Mouse (Mus musculus) heart, adult 8-10 months (tissue): ENCODE measurements around the gene Tax1bp1. TPM values are rescaled to one million over a fixed set of nuclear protein-coding genes. Genes with fewer than 3 reads are reported as not detected.

ENCODE experiments used
- DNase-seq: peaks from one replicate; pipeline ENCODE4 v3.0.0; 2022; ENCODE audit warnings: low spot score
- total RNA-seq, 4 experiments: library from RNA; stranded (reverse); gene quantifications; 2 replicates each; pipeline ENCODE4 v1.2.4; 2022

The Tax1bp1 gene
- total RNA-seq, 4 experiments from 2014 or later = 116 to 125 (median 120) TPM

DNA sequence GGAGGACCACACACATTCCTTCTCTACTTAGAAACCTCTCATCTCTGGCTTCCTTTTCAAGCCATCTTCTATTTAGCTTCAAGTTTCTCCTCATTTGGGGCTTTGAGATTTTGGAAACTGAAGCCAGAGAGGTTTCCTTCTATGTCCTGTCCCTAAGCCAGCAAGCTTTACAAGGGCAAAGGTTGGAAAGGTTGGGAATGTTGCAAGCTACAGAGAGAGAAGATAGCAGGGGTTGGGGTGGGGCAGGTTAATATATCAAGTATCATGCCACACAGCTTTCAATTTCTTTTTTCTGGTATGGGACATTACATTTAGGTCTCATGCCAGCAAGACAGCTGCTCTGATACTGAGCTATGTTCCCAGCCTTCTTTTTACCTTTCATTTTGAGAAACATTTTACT, 8.2 kb upstream of the Tax1bp1 start:
- DNase-seq = no peak

DNA sequence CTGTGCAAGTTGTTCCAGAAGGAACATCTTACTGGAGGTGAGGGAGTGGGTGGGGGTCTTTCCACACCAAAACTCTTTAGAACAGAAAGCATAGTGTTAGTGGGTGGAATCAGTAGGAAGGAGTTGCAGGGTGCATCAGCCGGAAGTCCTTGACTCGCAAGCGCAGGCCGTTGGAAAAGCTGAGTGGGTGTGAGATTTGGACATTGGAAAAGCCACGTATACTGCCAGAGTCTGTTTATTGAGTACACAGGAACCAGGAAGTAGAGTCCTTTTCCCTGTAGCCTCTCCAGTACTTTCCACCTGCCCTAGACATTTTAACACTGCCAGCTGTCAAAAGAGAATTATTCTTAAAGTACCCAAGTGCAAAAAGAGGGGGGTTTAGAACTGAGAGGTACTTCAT, 5.7 kb upstream of the Tax1bp1 start:
- no peak for DNase-seq

DNA sequence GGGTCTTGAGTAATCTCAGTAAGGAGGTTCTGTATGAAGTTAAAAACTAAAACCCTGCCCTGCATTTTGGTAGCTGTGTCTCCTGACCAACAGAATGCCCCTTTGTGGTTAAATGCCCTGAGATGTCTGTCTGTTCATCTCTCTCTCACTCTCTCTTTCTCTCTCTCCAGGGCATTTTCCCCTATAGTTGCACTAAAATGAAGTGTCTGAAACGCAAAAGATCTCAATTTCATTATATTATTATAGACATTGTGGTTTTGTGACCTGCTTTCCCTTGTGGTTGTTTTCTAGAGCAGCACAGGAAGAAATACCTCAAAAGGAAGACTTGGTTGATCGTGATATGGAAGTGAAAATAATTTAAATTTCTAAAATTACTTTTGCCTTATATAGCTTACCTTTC, 966 bp upstream of the Tax1bp1 start:
- DNase-seq = no peak

DNA sequence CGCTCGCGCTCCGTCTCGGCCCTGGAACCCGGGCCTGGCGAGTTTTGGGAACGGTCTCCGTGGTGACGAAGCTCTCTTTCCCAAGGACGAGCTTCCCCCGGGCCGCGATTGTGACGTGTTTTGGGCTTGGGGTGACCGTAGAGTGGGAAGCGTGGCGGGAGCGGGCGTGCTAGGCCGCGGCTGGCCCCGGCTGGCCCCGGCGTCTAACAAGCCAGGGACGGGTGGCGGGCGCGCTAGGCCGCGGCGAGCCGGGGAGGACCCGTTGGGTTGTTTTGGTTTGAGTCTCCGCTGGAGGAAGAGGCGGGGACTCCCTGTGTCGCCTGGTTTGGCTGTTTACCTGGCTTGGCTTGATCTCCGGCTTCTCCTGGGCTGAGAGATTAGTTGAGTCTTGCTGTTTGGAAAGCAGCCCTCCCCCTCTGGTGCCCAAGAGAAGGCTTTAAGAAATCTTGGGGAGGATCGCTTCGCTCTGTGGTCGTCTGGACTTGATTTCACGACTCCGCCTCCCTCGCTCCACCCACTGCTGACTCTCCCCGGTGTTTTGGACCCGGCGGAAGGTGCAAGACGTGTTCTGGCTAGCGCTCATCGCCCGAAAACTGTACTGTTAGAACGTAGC, 474 bp downstream of the Tax1bp1 start:
- peak; percentile 78 for DNase-seq

DNA sequence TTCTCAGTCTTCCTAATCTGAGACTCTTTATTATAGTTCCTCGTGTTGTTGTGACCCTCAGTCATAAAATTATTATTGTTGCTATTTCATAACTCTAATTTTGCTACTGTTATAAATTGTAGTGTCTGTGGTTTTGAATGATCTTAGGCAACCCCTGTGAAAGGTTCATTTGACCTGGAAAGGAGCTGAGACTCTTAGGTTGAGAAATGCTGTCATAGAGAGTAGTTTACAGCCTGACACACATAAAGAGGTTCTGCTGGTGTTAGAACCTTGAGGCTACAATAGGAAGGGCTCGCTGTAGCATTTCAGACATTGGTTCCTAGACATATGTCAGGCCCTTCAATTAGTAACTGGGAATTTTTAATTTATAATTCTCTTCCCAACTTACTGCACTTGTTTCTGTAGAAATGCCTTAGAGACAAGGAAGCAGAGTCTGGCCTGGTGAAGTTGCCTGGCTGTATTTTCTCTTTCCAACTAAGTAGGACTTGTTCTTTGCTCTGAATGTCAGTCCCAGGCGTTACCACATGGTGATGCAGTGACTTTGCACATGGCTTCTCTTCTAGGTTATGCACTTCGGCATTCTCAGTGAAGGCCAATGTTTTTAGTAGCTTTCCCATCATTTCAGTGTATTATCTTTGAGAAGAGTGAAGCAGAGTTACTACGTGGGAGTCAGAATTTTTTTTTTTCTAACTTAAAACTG, 4.1 kb downstream of the Tax1bp1 start:
- DNase-seq = no peak

DNA sequence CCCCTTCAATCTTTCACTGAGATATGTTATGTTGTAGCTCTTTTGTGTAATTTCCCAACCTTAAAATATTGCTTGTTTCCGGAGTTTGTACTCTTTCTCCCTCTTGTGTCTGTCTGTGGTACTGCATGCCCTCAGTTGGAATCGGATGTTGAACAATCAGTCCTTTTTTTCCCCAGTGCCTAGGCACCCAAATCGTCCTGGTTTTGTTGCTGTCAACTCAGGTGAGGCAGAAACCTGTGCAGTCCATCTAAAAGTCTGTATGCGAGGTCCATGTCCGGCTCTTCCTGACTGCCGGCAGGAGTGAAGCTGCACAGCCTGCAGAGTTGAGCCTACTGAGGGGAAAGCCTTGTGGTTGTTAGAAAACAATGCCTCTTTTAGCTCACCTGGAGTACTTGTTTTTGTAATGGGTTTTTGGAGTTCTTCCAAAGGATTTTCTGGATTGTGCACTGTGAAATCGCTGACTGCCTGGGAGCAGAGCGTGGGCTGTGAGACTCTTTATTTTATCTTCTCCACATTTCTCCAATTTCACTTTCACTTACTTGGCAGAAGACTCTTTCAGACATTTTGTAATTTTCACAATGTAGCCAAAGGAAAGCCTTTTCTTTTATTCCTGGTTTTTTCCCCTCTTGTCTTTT, 11.4 kb downstream of the Tax1bp1 start:
- peak; percentile 71 for DNase-seq

DNA sequence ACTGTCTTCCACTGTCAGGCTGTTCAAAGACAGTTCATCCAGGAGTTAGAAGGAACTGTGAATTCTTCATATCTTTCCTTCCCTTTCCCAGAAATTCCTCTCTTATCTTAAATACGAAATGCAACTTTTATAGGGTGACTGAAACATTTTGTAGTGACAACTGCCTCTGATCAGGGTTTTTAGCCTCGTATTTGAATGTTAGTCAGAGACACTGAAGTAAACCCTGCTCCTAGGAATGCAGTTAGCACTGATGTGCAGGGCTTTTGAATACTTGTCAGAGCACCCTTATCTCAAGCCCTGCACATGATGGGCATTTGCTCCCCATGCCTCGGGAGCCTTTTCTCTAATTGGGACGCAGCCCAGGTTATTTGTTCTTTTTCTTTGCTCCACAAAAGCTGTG, 16.8 kb downstream of the Tax1bp1 start:
- DNase-seq = peak; percentile 14

DNA sequence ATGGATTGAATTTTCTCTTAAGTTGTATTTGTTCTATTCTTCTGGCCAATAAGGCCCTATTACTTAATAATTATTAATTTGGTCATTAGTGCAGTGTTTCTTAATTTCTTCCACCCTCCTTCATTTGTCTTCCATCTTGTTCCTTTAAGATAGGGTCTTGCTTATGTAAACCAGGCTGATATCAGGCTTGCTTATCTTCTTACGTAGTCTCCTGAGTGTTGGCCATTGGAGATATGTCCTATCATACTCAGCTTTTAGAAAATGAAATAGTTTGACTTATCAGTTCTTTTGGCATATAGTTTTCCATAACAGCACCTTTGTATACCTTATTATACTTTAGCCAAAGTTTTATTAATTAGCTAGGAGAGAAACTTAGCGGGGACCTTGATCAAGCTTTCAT, 21.1 kb downstream of the Tax1bp1 start:
- no peak for DNase-seq

DNA sequence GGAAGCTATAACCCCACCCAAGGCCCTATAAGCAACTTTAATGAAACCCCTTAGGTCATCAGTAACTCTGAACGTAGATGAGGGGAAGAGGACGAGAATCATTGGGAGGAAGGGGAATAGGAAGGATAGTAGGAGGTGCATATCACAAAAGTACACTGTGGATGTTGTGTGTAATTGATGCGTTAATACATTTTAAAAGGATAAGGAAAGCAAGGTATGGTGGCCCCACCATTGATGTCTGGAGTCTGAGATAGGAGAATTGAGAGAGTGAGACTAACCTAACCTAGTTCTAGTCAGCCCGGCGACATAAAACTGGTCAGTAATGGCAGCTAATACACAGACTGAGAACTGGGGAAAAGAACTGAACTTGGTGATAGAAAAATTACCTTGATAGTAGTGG, 39.3 kb downstream of the Tax1bp1 start:
- DNase-seq = no peak

DNA sequence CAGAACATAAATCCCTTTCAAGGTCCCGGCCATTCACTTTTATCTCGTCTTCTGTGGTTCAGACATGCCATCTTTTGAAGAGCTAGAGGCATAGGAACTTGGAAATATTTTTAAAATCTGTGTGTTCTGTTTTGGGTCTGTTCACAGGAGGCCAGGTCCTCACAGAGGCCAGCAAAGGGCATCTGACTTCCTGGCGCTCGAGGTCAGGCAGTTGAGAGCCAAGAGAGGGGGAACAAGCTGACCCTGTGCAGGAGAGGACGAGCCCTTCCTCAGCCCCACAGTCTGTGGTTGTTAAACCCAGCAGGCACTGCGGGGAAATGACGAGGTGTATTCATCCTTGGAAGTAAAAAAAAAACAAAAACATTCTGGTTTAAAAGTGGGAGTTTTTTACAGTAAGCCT, 51.7 kb downstream of the Tax1bp1 start:
- no peak for DNase-seq

DNA sequence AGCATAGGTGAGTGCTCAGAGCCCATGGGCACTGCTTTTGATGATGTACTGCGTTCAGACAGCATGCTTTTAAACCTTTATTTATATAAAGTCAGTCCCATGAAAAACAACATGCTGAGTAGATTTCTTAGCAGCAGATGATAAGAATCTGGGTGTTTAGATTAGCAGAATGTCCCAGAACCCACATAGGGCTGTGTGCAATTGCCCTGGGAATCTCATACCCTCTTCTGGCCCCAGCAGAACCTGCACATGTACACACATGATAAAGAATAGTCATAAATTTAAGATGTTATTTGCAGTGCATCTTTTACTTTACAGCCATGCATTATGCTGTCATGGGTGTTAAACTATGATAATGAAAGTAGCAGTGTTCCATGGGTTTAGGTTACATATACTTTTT, 57.3 kb downstream of the Tax1bp1 start:
- no peak for DNase-seq

DNA sequence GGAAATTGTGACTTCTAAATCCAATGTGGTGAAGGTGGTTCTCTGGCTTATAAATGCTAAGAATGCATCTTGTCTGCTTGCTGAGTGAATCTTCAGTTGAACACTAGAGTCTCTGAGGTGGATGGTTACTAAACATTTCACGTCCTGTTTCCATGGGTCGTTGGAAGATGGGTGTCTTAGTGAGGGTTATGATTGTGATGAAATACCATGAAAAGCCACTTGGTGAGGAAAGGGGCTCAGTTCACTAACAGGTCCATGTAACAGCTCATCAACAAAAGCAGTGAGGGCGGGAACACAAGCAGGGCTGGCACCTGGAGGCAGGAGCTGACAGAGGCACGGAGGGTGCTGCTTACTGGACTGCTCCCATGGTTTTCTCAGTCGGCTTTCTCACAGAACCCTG, 59.6 kb downstream of the Tax1bp1 start:
- no peak for DNase-seq

DNA sequence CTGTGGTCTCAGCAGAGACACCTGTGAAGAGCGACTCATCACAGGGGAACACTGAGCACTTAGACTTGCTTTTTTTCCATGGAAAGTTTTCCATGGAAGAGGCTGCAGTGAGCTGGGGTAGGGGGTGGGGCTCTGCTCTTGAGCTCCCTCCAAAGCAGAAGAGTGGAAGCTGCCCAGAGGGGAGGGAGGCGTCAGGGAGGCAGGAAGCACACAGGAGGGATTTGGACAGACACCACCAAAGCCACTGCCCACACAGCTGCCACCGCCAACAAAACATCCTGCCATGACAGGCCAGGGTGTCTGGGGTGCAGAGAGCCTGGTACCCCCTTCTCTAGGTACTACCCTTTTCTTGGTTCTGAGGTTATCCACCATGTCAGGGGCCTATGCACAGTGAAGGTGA, 61.8 kb downstream of the Tax1bp1 start:
- no peak for DNase-seq

DNA sequence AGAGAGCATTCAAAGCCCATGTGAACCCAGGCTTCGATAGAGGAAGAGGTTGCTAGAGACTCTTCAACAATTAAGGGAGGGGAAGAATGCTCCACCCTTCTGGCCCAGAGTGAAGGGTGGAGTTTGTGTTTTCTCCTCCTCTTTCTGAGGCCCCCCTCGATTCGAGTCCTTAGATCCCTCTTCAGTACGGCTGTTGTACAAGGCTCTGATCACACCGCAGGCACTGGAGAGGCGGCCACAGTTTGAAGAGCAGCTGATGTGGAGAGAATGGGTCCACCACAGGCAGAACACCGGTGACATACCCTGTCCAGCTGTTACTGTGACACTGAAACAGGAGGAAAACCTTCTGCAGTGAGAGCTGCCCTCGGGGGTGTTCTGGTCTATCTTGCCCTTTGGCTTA, 62.4 kb downstream of the Tax1bp1 start:
- DNase-seq = no peak

DNA sequence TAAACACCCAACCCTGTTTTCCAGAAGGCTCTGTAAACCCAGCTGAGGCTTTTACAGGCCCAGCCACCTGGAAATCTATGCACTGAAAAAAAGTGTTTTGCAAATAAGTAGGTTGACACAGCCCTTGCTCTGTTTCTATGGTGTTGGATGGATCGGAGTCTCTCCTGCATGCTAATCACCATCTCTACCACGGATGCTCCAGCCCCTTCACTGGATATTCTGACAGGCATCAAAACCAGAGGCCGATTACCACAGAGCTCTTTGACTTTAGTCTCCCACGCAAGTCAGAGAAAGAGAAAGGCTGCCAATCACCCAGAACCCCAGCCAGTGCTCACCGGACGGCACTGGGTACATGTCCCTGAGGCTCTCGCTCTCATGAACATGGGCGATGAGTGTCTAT, 63.5 kb downstream of the Tax1bp1 start:
- no peak for DNase-seq

DNA sequence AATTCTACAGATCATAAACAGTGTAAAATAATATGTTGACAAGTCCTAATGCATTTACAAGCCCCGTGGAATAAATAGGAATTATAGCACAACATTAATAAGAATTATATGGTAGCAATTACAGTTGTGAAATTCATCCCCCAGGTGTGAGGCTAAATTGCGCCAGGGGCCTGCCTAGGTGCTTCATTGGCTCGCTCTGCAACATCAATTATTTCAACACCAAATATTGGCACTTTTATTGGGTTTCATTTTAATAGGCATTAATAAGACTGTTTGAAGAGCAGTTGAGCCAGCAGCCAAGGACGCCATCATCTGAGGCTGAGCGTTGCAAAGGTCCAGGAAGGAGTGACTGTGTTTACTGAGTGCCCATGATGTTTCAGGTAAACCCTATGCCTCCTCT, 65.0 kb downstream of the Tax1bp1 start:
- DNase-seq = no peak

DNA sequence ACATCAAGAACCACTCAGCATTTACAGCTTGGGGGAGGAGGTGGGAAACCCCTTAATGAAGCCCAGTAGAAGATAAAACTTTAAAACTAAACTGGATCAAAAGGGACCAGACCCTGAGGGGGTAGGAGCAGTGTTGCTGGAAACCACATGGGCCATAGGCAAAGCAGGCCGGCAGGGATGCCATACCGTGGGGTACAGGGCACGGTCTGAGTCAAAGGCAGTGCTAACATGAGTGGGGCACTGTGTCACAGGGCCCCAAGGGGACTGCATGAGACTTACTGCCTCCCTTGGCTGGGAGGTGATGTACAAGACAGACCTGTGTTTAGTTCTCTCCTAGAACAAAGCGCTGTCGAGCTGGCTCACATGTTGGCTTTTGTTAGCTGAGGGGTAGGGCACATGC, 66.0 kb downstream of the Tax1bp1 start:
- DNase-seq = no peak

DNA sequence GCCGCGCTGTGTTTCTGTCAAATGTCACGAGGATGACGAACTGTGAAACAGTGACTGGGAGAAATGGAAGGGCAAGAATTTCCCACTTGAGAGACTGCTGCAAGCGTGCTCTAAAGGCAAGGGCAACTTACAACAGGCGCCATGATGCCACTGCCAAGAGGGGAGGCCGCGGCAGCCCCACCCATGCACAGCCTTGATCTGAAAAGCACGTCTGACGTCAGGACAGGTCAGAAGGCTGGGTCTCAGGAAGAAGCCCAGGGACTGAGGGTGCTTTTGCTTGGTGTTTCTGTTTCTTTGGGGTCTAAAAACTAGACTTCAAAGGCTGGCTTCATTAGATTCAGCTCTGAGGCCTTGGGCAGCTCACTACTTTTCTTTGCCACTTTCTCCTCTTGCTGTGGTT, 76.8 kb downstream of the Tax1bp1 start:
- DNase-seq = no peak

DNA sequence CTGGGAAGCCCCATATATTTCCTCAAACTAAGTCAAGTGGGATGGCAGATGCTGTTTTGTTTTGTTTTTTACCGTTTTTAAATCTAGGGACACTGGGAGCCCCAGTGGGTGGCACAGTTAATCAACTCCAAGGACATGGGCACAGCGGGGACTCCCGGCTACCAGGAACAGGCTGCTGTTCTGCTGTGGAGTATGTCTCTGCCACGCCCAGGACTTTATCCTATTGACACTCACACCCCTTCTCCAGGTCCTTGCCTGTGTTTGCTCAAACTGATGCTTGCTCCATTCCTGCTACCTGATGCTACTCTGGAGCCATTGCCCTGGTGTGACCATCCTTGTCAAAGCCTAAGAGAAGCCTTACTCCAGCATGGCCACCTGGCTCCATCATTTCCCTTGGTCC, 77.3 kb downstream of the Tax1bp1 start:
- no peak for DNase-seq

DNA sequence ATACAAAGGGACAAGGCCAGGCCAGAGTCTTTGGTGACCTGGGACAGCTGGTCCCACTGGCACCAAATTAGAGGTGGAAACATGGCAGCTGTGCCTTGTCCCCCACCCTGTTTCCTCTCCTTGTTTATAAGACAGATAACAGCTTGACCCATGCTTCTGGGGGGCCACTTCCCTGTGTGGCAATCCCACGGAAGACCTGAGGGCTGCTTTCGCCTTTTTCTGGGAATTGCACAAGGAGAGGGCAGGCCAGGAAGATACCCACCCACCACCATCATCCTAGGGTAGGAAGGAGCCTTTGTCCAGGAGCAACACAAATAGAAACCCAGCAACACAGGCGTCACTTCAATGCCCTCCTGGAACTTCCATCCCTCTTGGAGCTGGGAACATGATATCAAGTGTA, 78.9 kb downstream of the Tax1bp1 start:
- DNase-seq = no peak

DNA sequence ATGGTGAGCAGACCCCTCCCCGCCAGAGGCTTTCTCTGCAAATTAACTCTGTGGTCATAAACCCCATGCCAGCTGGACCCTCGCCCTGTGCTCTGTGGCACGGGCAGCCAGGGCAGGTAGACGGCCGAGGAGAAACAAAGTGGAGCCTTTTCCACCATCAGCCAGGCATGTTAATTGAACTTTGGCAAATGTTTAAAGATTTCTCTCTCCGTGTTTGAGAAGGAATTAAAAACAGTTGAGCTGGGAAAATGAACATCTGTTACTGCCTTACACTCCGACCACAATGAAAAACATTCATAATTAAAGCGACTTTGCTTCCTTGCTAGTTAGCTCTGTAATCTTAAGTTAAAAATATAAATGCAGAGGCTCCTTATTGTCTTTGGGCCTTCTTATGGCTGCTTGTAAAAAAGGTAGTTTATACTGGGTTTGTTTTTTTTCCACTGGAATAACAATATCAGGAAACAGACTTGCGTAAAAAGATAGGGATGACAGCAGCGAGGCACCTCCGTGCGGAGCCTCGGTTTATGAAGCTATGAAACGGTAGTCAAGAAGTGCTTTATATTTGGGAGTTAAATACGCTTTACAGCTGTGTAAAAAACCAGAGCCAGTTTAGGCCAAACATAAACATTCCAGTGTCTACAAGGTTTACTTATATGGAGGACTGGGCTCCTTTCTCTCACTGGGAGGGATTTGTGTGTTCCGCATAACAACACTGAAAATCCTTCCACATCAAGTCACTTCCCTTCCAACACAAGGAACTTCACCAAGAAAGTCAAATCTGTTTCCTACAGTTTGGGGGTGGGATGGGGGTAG, 81.7 kb downstream of the Tax1bp1 start:
- DNase-seq = no peak

DNA sequence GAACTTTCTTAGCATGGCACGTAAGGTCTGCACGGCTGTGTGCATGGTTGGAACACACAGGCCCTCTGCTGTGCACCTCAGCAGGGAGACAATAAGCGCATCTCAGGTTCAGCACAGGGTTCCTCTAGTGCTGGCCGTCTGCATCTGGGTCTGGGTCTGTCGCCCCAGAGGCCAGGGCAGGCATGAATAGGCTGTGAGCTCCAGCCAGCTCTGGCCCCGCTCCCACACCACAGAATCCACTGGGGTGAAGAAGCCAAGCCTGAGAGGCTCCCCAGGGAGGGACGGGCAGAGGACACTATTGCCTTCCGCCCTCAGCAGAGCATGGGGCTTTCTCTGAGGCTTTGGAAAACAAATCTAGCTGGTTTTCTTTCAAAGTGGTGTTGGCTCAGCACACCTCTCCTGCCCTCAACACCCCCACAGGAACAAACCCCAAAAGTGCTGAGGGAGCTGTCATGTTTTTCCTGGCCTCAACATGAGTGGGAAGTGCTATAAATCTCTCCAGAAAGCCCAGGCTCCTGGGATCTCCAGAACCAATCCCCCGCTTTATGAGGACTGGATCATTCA, 82.6 kb downstream of the Tax1bp1 start:
- DNase-seq = no peak
